Mouse (Mus musculus): ENCODE results near the gene Prkcb. TPM values are rescaled to one million over a fixed set of nuclear protein-coding genes. Genes with fewer than 3 reads are reported as not detected.

Gene Prkcb
- polyA plus RNA-seq, 1 experiment from 2014 or later: 12.7 TPM

GRCm38 (mm10) chr7:122544616-122545015, 256.1 kb downstream of the Prkcb start:
- WGBS: 78% methylated on average over 3 of the region's 3 CpGs
- Histone ChIP-seq H3K4me3 (replicated peaks; ENCODE audit: low read length) (no peak overlapping the region), H3K9ac (ENCODE audit: low read length) (no peak overlapping the region), H3K4me2 (ENCODE audit: low read depth, low read length) (no peak overlapping the region), H3K36me3 (ENCODE audit: control insufficient read depth, insufficient read depth, low read length) (no peaks in the 10 kb centered on the region), H3K4me1 (ENCODE audit: control insufficient read depth, insufficient read depth, low read length) (no peaks in the 10 kb centered on the region), H3K27me3 (ENCODE audit: control insufficient read depth, insufficient read depth, low read length) (no peaks in the 10 kb centered on the region), H3K27ac (ENCODE audit: low read length) (no peak overlapping the region), H3K9me3 (replicated peaks; ENCODE audit: control insufficient read depth, low read length) (no peaks in the 10 kb centered on the region)
- no peak for ATAC-seq (ENCODE audit: insufficient read depth, low FRiP score)

GRCm38 (mm10) chr7:122556575-122557140, 268.1 kb downstream of the Prkcb start:
- 50% methylated on average over 6 of the region's 6 CpGs for WGBS
- Histone ChIP-seq H3K9ac (ENCODE audit: low read length) (no peak overlapping the region), H3K36me3 (ENCODE audit: control insufficient read depth, insufficient read depth, low read length) (no peaks in the 10 kb centered on the region), H3K27ac (ENCODE audit: low read length) (no peak overlapping the region), H3K4me2 (ENCODE audit: low read depth, low read length) (no peak overlapping the region), H3K4me1 (ENCODE audit: control insufficient read depth, insufficient read depth, low read length) (no peaks in the 10 kb centered on the region), H3K4me3 (replicated peaks; ENCODE audit: low read length) (no peak overlapping the region), H3K27me3 (ENCODE audit: control insufficient read depth, insufficient read depth, low read length) (no peaks in the 10 kb centered on the region), H3K9me3 (replicated peaks; ENCODE audit: control insufficient read depth, low read length) (no peaks in the 10 kb centered on the region)
- no peak for ATAC-seq (ENCODE audit: insufficient read depth, low FRiP score)

GRCm38 (mm10) chr7:122558085-122558811, 269.7 kb downstream of the Prkcb start:
- no peaks in the 10 kb centered on the region for H3K27me3 ChIP-seq (ENCODE audit: control insufficient read depth, insufficient read depth, low read length)
- no peak overlapping the region for H3K4me2 ChIP-seq (ENCODE audit: low read depth, low read length)
- ATAC-seq (ENCODE audit: insufficient read depth, low FRiP score): no peak
- 49% methylated on average over 7 of the region's 7 CpGs for WGBS
- H3K36me3 ChIP-seq (ENCODE audit: control insufficient read depth, insufficient read depth, low read length): no peaks in the 10 kb centered on the region
- no peaks in the 10 kb centered on the region for H3K4me1 ChIP-seq (ENCODE audit: control insufficient read depth, insufficient read depth, low read length)
- H3K9me3 ChIP-seq (replicated peaks; ENCODE audit: control insufficient read depth, low read length): no peaks in the 10 kb centered on the region
- H3K9ac ChIP-seq (ENCODE audit: low read length): no peak overlapping the region
- no peak overlapping the region for H3K27ac ChIP-seq (ENCODE audit: low read length)
- no peak overlapping the region for H3K4me3 ChIP-seq (replicated peaks; ENCODE audit: low read length)

GRCm38 (mm10) chr7:122558912-122559311, 270.4 kb downstream of the Prkcb start:
- 43% methylated on average over 6 of the region's 6 CpGs for WGBS
- no peak for ATAC-seq (ENCODE audit: insufficient read depth, low FRiP score)

GRCm38 (mm10) chr7:122562586-122562985, 274.0 kb downstream of the Prkcb start:
- no peaks in the 10 kb centered on the region for H3K9me3 ChIP-seq (replicated peaks; ENCODE audit: control insufficient read depth, low read length)
- H3K36me3 ChIP-seq (ENCODE audit: control insufficient read depth, insufficient read depth, low read length): no peaks in the 10 kb centered on the region
- no peaks in the 10 kb centered on the region for H3K4me1 ChIP-seq (ENCODE audit: control insufficient read depth, insufficient read depth, low read length)
- H3K27ac ChIP-seq (ENCODE audit: low read length): no peak overlapping the region
- no peak overlapping the region for H3K9ac ChIP-seq (ENCODE audit: low read length)
- no peak overlapping the region for H3K4me3 ChIP-seq (replicated peaks; ENCODE audit: low read length)
- WGBS: 45% methylated on average over 5 of the region's 5 CpGs
- no peaks in the 10 kb centered on the region for H3K27me3 ChIP-seq (ENCODE audit: control insufficient read depth, insufficient read depth, low read length)
- ATAC-seq (ENCODE audit: insufficient read depth, low FRiP score): no peak
- no peak overlapping the region for H3K4me2 ChIP-seq (ENCODE audit: low read depth, low read length)

More at GRCm38 (mm10) chr7:122558912-122559311, 270.4 kb downstream of the Prkcb start:
- no peak overlapping the region for H3K9ac ChIP-seq (ENCODE audit: low read length)
- H3K4me2 ChIP-seq (ENCODE audit: low read depth, low read length): no peak overlapping the region
- no peak overlapping the region for H3K4me3 ChIP-seq (replicated peaks; ENCODE audit: low read length)
- no peaks in the 10 kb centered on the region for H3K9me3 ChIP-seq (replicated peaks; ENCODE audit: control insufficient read depth, low read length)
- no peak overlapping the region for H3K27ac ChIP-seq (ENCODE audit: low read length)
- no peaks in the 10 kb centered on the region for H3K4me1 ChIP-seq (ENCODE audit: control insufficient read depth, insufficient read depth, low read length)
- no peaks in the 10 kb centered on the region for H3K36me3 ChIP-seq (ENCODE audit: control insufficient read depth, insufficient read depth, low read length)
- H3K27me3 ChIP-seq (ENCODE audit: control insufficient read depth, insufficient read depth, low read length): no peaks in the 10 kb centered on the region

- H3K27me3 ChIP-seq (ENCODE audit: control insufficient read depth, insufficient read depth, low read length): no peaks in the 10 kb centered on the region
- 94% methylated on average over 1 of the region's 1 CpGs for WGBS
- H3K4me3 ChIP-seq (replicated peaks; ENCODE audit: low read length): no peak overlapping the region
- H3K27ac ChIP-seq (ENCODE audit: low read length): no peak overlapping the region
- H3K4me2 ChIP-seq (ENCODE audit: low read depth, low read length): no peak overlapping the region
- no peaks in the 10 kb centered on the region for H3K9me3 ChIP-seq (replicated peaks; ENCODE audit: control insufficient read depth, low read length)
- H3K9ac ChIP-seq (ENCODE audit: low read length): no peak overlapping the region
- H3K36me3 ChIP-seq (ENCODE audit: control insufficient read depth, insufficient read depth, low read length): no peaks in the 10 kb centered on the region
- ATAC-seq (ENCODE audit: insufficient read depth, low FRiP score): no peak
- no peaks in the 10 kb centered on the region for H3K4me1 ChIP-seq (ENCODE audit: control insufficient read depth, insufficient read depth, low read length)
These were observed 276.8 kb downstream of the Prkcb start for GRCm38 (mm10) chr7:122565371-122565770.

GRCm38 (mm10) chr7:122566011-122566410, 277.5 kb downstream of the Prkcb start:
- 36% methylated on average over 7 of the region's 7 CpGs for WGBS
- Histone ChIP-seq H3K9ac (ENCODE audit: low read length) (no peak overlapping the region), H3K9me3 (replicated peaks; ENCODE audit: control insufficient read depth, low read length) (no peaks in the 10 kb centered on the region), H3K36me3 (ENCODE audit: control insufficient read depth, insufficient read depth, low read length) (no peaks in the 10 kb centered on the region), H3K27ac (ENCODE audit: low read length) (no peak overlapping the region), H3K4me2 (ENCODE audit: low read depth, low read length) (no peak overlapping the region), H3K27me3 (ENCODE audit: control insufficient read depth, insufficient read depth, low read length) (no peaks in the 10 kb centered on the region), H3K4me1 (ENCODE audit: control insufficient read depth, insufficient read depth, low read length) (no peaks in the 10 kb centered on the region), H3K4me3 (replicated peaks; ENCODE audit: low read length) (no peak overlapping the region)
- no peak for ATAC-seq (ENCODE audit: insufficient read depth, low FRiP score)

GRCm38 (mm10) chr7:122568787-122569186, 280.2 kb downstream of the Prkcb start:
- Histone ChIP-seq H3K9me3 (replicated peaks; ENCODE audit: control insufficient read depth, low read length) (no peaks in the 10 kb centered on the region), H3K4me2 (ENCODE audit: low read depth, low read length) (no peak overlapping the region), H3K27ac (ENCODE audit: low read length) (no peak overlapping the region), H3K4me1 (ENCODE audit: control insufficient read depth, insufficient read depth, low read length) (no peaks in the 10 kb centered on the region), H3K4me3 (replicated peaks; ENCODE audit: low read length) (no peak overlapping the region), H3K27me3 (ENCODE audit: control insufficient read depth, insufficient read depth, low read length) (no peaks in the 10 kb centered on the region), H3K9ac (ENCODE audit: low read length) (no peak overlapping the region), H3K36me3 (ENCODE audit: control insufficient read depth, insufficient read depth, low read length) (no peaks in the 10 kb centered on the region)
- no peak for ATAC-seq (ENCODE audit: insufficient read depth, low FRiP score)
- 86% methylated on average over 7 of the region's 7 CpGs for WGBS

- 58% methylated on average over 4 of the region's 4 CpGs for WGBS
- Histone ChIP-seq H3K4me2 (ENCODE audit: low read depth, low read length) (no peak overlapping the region), H3K4me1 (ENCODE audit: control insufficient read depth, insufficient read depth, low read length) (no peaks in the 10 kb centered on the region), H3K9me3 (replicated peaks; ENCODE audit: control insufficient read depth, low read length) (no peaks in the 10 kb centered on the region), H3K9ac (ENCODE audit: low read length) (no peak overlapping the region), H3K36me3 (ENCODE audit: control insufficient read depth, insufficient read depth, low read length) (no peaks in the 10 kb centered on the region), H3K4me3 (replicated peaks; ENCODE audit: low read length) (no peak overlapping the region), H3K27me3 (ENCODE audit: control insufficient read depth, insufficient read depth, low read length) (no peaks in the 10 kb centered on the region), H3K27ac (ENCODE audit: low read length) (no peak overlapping the region)
- no peak for ATAC-seq (ENCODE audit: insufficient read depth, low FRiP score)
These were observed 281.9 kb downstream of the Prkcb start for GRCm38 (mm10) chr7:122570407-122570806.
